Mouse (Mus musculus) ES-Bruce4 (cell line): Measurements from ENCODE around the gene 4931428F04Rik.

ENCODE experiments used
- CTCF ChIP-seq: IDR thresholded peaks from one replicate; pipeline ENCODE4 v1.8.1; 2011; ENCODE audit warnings: low read depth, low read length
- POLR2A ChIP-seq: IDR thresholded peaks from one replicate; pipeline ENCODE4 v1.8.1; 2011; ENCODE audit warnings: low read length; ENCODE audit not compliant: insufficient read depth

GRCm38 (mm10) chr8:105252680-105253537 is 36.8 kb downstream of the 4931428F04Rik start:
- TF ChIP-seq POLR2A (no peak), CTCF (no peak)
